Mouse (Mus musculus) kidney, embryonic 14.5 days (tissue): Measurements from ENCODE around the gene Arhgap22. TPM values are rescaled to one million over a fixed set of nuclear protein-coding genes. Genes with fewer than 3 reads are reported as not detected.
A peak's percentile ranks its signal among the peaks of the same experiment; 100 is the strongest.

Experiments
- ATAC-seq: fragments of 200-750 bp; cut with Nextera tagmentation; 2 replicates; pipeline ENCODE4 v1.8.0; 2017; ENCODE audit warnings: moderate number of reproducible peaks, mild to moderate bottlenecking, moderate TSS enrichment, moderate library complexity; ENCODE audit not compliant: low FRiP score, low TSS enrichment
- H3K27ac ChIP-seq: fragments of 300-500 bp; sonication (generic); 2 replicates; pipeline ENCODE4 v1.5.1; 2014; ENCODE audit warnings: low read depth, mild to moderate bottlenecking, low read length, moderate library complexity, mixed read lengths
- H3K27me3 ChIP-seq: fragments of 300-500 bp; sonication (generic); 2 replicates; pipeline ENCODE4 v1.6.1; 2014; ENCODE audit warnings: mild to moderate bottlenecking, low read length; ENCODE audit not compliant: control insufficient read depth, insufficient read depth
- H3K36me3 ChIP-seq: fragments of 300-500 bp; sonication (generic); 2 replicates; pipeline ENCODE4 v1.6.1; 2014; ENCODE audit warnings: low read length, mixed read lengths; ENCODE audit not compliant: control insufficient read depth, insufficient read depth
- H3K4me1 ChIP-seq: fragments of 300-500 bp; sonication (generic); 2 replicates; pipeline ENCODE4 v1.6.1; 2014; ENCODE audit warnings: low read length, mixed read lengths; ENCODE audit not compliant: control insufficient read depth, insufficient read depth
- H3K4me2 ChIP-seq: fragments of 300-500 bp; sonication (generic); replicated peaks from 2 replicates; pipeline ENCODE4 v1.6.1; 2014; ENCODE audit warnings: low read depth, mild to moderate bottlenecking, low read length
- H3K4me3 ChIP-seq: fragments of 300-500 bp; sonication (generic); 2 replicates; pipeline ENCODE4 v1.5.1; 2014; ENCODE audit warnings: mild to moderate bottlenecking, low read length
- H3K9ac ChIP-seq: fragments of 300-500 bp; sonication (generic); 2 replicates; pipeline ENCODE4 v1.6.1; 2014; ENCODE audit warnings: low read depth, mild to moderate bottlenecking, low read length, moderate library complexity
- H3K9me3 ChIP-seq: fragments of 300-500 bp; sonication (generic); 2 replicates; pipeline ENCODE4 v1.6.1; 2016; ENCODE audit warnings: low read length; ENCODE audit not compliant: control insufficient read depth
- WGBS: fragments of 180-500 bp; shearing (Covaris S2); extraction: QIAGEN DNeasy Blood & Tissue Kit; methylation state at CpG from one replicate; pipeline ENCODE4 v1.1.7; 2014; 5-methylcytosine and 5-hydroxymethylcytosine counted together
- polyA plus RNA-seq: library from polyadenylated mRNA; unstranded; fragments of >200 nt; fragmentation: Nextera tagmentation; extraction: Ambion mirVana; gene quantifications from 2 replicates; pipeline ENCODE4 v1.2.1, GENCODE M21; 2014

The Arhgap22 gene
- polyA plus RNA-seq, 1 experiment from 2014 or later, result 2.6 TPM

GRCm38 (mm10) chr14:33248741-33249140 lies 34.9 kb downstream of the Arhgap22 start:
- Histone ChIP-seq H3K9ac (no peak overlapping the region), H3K4me2 (no peak overlapping the region), H3K4me3 (no peak overlapping the region), H3K4me1 (peaks cover 13% of the 10 kb centered on the region; the same call in 1 of the 2 replicates), H3K36me3 (no peaks in the 10 kb centered on the region), H3K27me3 (peaks cover 3% of the 10 kb centered on the region; the same call in 1 of the 2 replicates), H3K27ac (no peak overlapping the region), H3K9me3 (no peaks in the 10 kb centered on the region)
- WGBS, result 82% methylated on average over 5 of the region's 5 CpGs
- ATAC-seq, result no peak

DNA sequence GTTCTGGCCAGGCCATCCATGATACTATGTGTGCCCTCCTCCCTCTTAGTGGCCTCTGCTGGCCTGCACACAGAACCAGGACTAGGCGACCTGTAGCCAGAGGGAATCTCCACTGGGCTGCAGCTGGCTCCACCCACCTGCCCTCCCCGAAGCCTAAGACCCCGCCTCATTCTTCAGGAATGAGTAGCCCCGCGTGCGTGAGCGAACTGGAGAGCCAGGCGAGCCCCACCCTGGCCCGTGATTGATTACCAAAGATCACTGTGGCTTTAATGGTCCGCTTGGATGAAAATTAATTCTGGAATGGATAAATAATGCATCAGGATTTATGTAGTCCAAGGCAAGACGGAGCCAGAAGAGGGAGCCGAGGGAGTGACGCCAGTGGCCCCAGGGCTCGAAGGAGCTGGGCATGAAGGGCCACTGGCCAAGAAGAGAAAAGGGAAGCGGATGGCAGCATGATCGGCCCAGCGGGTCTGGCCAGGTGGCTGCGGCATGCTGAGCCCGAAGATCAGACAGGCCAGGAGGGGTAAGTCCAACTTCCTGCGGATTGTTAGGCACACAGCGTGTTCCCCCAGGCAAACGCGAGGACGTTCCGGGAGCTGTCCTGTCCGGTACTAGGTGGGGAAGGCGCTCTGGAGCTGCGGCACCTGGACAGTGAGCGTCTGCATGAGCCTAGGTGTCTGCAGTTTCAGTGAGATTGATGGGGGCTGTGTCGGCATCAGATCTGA lies 36.6 kb downstream of the Arhgap22 start:
- peak overlapping the region; percentile 82 for H3K4me2 ChIP-seq
- WGBS, result under 1% methylated on average over 30 of the region's 30 CpGs
- H3K9ac ChIP-seq, result 0 out of 2 replicates have a peak overlapping the region, but pooled peaks have one; percentile 25
- H3K4me3 ChIP-seq, result peak overlapping the region; percentile 35
- no peak overlapping the region for H3K27ac ChIP-seq
- H3K36me3 ChIP-seq, result no peaks in the 10 kb centered on the region
- H3K9me3 ChIP-seq, result no peaks in the 10 kb centered on the region
- ATAC-seq, result peak; percentile 67; the same call in 1 of the 2 replicates
- peaks cover 3% of the 10 kb centered on the region; the same call in 1 of the 2 replicates for H3K27me3 ChIP-seq
- H3K4me1 ChIP-seq, result peaks cover 13% of the 10 kb centered on the region; the same call in 1 of the 2 replicates

DNA sequence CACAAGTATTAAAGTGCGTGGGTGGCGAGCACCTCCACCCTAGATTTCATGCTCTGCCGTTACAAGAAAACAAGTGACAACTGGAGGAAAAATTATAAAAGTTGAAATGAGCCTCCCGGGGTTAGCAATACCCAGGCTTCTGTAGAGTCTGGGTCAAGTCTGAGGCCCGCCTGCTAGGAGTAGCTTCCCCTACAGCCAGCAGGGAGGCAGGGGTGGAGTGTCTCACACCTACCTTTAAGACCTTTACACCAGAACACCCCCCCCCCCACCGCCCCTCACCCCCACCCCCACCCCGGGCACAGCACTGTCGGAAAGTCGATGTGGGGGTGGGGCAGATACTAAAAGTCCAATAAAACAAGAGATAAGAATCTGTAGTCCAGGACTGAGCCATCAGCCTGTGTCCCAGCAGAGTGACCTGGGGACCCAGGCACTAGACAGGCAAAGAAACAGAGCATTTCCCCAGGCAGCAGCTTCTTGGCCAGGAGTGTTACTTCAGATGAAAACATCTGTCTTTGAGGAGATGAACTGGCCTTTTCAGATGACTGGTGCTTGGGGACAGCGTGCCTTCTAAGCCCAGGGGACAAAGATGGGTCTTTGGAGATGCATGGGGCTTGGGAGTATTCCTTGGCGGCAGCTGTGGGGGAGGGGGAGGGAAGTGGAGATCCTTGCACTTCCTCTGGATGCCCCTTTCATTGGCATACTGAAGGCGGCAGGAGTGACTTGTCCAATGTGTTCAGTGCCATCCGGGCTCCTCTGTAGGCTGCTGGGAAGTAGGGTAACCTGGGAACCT lies 37.3 kb downstream of the Arhgap22 start:
- WGBS, result 7% methylated on average over 13 of the region's 13 CpGs
- 0 out of 2 replicates have a peak overlapping the region, but pooled peaks have one; percentile 25 for H3K9ac ChIP-seq
- ATAC-seq, result peak; percentile 63

GRCm38 (mm10) chr14:33258256-33258655 lies 44.4 kb downstream of the Arhgap22 start:
- no peaks in the 10 kb centered on the region for H3K27me3 ChIP-seq
- no peak overlapping the region for H3K9ac ChIP-seq
- H3K27ac ChIP-seq, result no peak overlapping the region
- no peaks in the 10 kb centered on the region for H3K4me1 ChIP-seq
- no peak for ATAC-seq
- H3K4me2 ChIP-seq, result no peak overlapping the region
- H3K4me3 ChIP-seq, result no peak overlapping the region
- no peaks in the 10 kb centered on the region for H3K9me3 ChIP-seq
- WGBS, result 65% methylated on average over 5 of the region's 5 CpGs
- H3K36me3 ChIP-seq, result no peaks in the 10 kb centered on the region

More for the DNA sequence above, 37.3 kb downstream of the Arhgap22 start:
- H3K36me3 ChIP-seq, result no peaks in the 10 kb centered on the region
- H3K9me3 ChIP-seq, result no peaks in the 10 kb centered on the region
- peak overlapping the region; percentile 35 for H3K4me3 ChIP-seq
- H3K4me1 ChIP-seq, result peaks cover 13% of the 10 kb centered on the region; the same call in 1 of the 2 replicates
- H3K4me2 ChIP-seq, result peak overlapping the region; percentile 82
- H3K27me3 ChIP-seq, result peaks cover 3% of the 10 kb centered on the region; the same call in 1 of the 2 replicates
- no peak overlapping the region for H3K27ac ChIP-seq

DNA sequence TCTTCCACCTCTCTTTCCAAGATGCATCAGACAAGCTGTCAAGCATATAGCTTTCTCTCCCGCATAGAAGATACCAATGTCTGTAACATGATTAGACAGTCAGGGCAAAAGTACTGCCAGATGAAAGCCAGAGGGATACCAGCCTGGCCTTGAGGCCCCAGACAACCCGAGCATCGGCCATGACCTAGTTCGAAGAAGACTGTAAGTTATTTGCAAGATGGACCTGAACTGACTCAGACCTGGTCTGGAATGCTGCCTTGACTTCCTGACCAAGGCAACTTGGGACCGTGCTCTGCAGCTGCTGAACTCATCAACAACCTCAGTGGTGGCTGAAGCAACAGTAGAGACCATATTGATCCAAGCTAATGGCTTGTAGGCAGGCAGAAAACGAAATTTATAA lies 46.3 kb downstream of the Arhgap22 start:
- H3K9me3 ChIP-seq, result no peaks in the 10 kb centered on the region
- no peak overlapping the region for H3K4me3 ChIP-seq
- H3K36me3 ChIP-seq, result no peaks in the 10 kb centered on the region
- no peaks in the 10 kb centered on the region for H3K4me1 ChIP-seq
- H3K27ac ChIP-seq, result no peak overlapping the region
- no peak overlapping the region for H3K4me2 ChIP-seq
- no peak overlapping the region for H3K9ac ChIP-seq
- ATAC-seq, result no peak
- no peaks in the 10 kb centered on the region for H3K27me3 ChIP-seq
- WGBS, result 89% methylated on average over 6 of the region's 6 CpGs

DNA sequence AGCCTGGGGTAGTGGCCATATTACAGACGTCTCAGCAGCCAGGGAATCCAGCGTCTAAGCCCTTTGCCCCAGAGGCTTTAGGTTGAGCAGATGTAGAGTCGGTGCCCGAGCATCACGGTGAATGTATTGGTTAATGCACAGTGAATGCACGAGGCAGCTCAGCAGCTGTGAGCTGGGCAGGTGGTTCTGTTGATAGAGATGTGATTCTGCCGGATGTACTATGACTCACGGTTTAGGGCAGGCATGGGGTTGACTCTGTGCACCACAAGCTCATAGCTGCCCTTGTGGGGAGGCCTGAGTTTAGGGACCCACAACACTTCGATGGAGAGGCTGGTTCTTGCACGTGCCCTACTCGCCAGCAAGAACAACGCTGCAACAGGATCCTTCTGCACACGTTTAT lies 51.0 kb downstream of the Arhgap22 start:
- 92% methylated on average over 13 of the region's 13 CpGs for WGBS
- H3K9ac ChIP-seq, result no peak overlapping the region
- no peak overlapping the region for H3K27ac ChIP-seq
- peaks cover 6% of the 10 kb centered on the region for H3K9me3 ChIP-seq
- no peaks in the 10 kb centered on the region for H3K36me3 ChIP-seq
- H3K4me1 ChIP-seq, result no peaks in the 10 kb centered on the region
- H3K4me2 ChIP-seq, result no peak overlapping the region
- no peak overlapping the region for H3K4me3 ChIP-seq
- H3K27me3 ChIP-seq, result no peaks in the 10 kb centered on the region
- no peak for ATAC-seq

GRCm38 (mm10) chr14:33276240-33276639 lies 62.4 kb downstream of the Arhgap22 start:
- no peak overlapping the region for H3K4me3 ChIP-seq
- 67% methylated on average over 2 of the region's 2 CpGs for WGBS

DNA sequence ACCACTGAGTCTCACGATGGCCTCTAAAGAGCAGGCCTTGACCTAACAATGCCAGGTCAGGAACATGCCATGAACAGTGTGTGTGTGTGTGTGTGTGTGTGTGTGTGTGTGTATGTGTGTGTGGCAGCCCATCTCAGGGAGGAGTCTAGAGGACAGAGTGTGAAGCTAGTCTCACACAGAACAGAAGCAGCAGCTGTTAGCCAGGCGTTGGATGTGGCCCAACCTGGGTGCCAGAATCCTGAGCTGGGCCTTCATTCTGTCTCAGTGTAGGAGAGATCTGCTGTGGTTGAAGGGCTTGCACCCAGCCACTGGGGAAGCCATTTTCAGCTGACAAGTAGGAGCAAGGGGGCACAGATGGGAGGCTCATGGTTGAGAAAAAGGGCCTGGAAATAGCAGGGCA lies 64.5 kb downstream of the Arhgap22 start:
- Histone ChIP-seq H3K9ac (no peak overlapping the region), H3K36me3 (no peaks in the 10 kb centered on the region), H3K4me3 (no peak overlapping the region), H3K9me3 (no peaks in the 10 kb centered on the region), H3K27ac (no peak overlapping the region), H3K4me1 (no peaks in the 10 kb centered on the region), H3K27me3 (no peaks in the 10 kb centered on the region), H3K4me2 (no peak overlapping the region)
- 80% methylated on average over 2 of the region's 2 CpGs for WGBS
- no peak for ATAC-seq

More at GRCm38 (mm10) chr14:33276240-33276639, 62.4 kb downstream of the Arhgap22 start:
- Histone ChIP-seq H3K36me3 (no peaks in the 10 kb centered on the region), H3K27ac (no peak overlapping the region), H3K27me3 (no peaks in the 10 kb centered on the region), H3K9ac (no peak overlapping the region), H3K9me3 (no peaks in the 10 kb centered on the region), H3K4me2 (no peak overlapping the region), H3K4me1 (no peaks in the 10 kb centered on the region)
- no peak for ATAC-seq

DNA sequence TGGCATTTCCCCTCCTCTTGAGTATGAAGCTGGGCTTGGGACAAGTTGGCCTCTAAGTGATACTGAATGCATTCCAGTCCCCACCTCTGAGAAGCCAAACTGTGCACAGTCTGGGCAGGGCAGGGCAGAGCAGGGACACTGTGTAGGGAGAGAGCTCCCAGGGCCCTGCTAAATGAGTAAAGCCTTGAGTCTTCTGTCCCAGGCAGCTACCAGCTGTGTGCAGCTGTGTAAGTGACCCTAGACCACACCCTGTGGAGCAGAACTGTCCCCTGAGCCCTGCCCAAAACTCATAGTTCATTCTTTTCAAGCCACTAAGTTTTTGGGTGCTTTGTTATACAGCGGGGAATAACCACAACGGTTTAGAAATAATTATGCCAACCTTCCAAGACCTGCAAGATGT lies 67.1 kb downstream of the Arhgap22 start:
- Histone ChIP-seq H3K4me3 (no peak overlapping the region), H3K27ac (no peak overlapping the region), H3K9ac (no peak overlapping the region), H3K36me3 (no peaks in the 10 kb centered on the region), H3K27me3 (no peaks in the 10 kb centered on the region), H3K4me2 (no peak overlapping the region), H3K4me1 (no peaks in the 10 kb centered on the region), H3K9me3 (no peaks in the 10 kb centered on the region)
- 92% methylated on average over 2 of the region's 2 CpGs for WGBS
- no peak for ATAC-seq
